Mouse (Mus musculus) intestine, embryonic 15.5 days (tissue): Measurements from ENCODE around the gene Kcnd3. TPM values are rescaled to one million over a fixed set of nuclear protein-coding genes. Genes with fewer than 3 reads are reported as not detected.

Source experiments
- ATAC-seq: fragments of 200-750 bp; cut with Nextera tagmentation; 2 replicates; pipeline ENCODE4 v1.8.0; 2017; ENCODE audit warnings: moderate TSS enrichment, moderate library complexity
- H3K27ac ChIP-seq: fragments of 300-500 bp; sonication (generic); 2 replicates; pipeline ENCODE4 v1.5.1; 2015; ENCODE audit warnings: mild to moderate bottlenecking, inconsistent platforms
- H3K27me3 ChIP-seq: fragments of 300-500 bp; sonication (generic); replicated peaks from 2 replicates; pipeline ENCODE4 v1.6.1; 2015; ENCODE audit warnings: inconsistent platforms
- H3K36me3 ChIP-seq: fragments of 300-500 bp; sonication (generic); 2 replicates; pipeline ENCODE4 v1.6.1; 2015; ENCODE audit warnings: inconsistent platforms
- H3K4me1 ChIP-seq: fragments of 300-500 bp; sonication (generic); replicated peaks from 2 replicates; pipeline ENCODE4 v1.6.1; 2015; ENCODE audit warnings: inconsistent platforms
- H3K4me2 ChIP-seq: fragments of 300-500 bp; sonication (generic); replicated peaks from 2 replicates; pipeline ENCODE4 v1.6.1; 2015; ENCODE audit warnings: mild to moderate bottlenecking, inconsistent platforms
- H3K4me3 ChIP-seq: fragments of 300-500 bp; sonication (generic); replicated peaks from 2 replicates; pipeline ENCODE4 v1.5.1; 2015; ENCODE audit warnings: inconsistent platforms
- H3K9ac ChIP-seq: fragments of 300-500 bp; sonication (generic); 2 replicates; pipeline ENCODE4 v1.6.1; 2015; ENCODE audit warnings: inconsistent platforms
- H3K9me3 ChIP-seq: fragments of 300-500 bp; sonication (generic); 2 replicates; pipeline ENCODE4 v1.6.1; 2016; ENCODE audit warnings: inconsistent platforms
- WGBS: fragments of 180-500 bp; shearing (Covaris S2); methylation state at CpG from one replicate; pipeline ENCODE4 v1.1.7; 2015; 5-methylcytosine and 5-hydroxymethylcytosine counted together
- polyA plus RNA-seq: library from polyadenylated mRNA; unstranded; fragments of >200 nt; fragmentation: Nextera tagmentation; extraction: Ambion mirVana; gene quantifications from 2 replicates; pipeline ENCODE4 v1.2.1, GENCODE M21; 2015

Kcnd3 gene
- 4.3 and 4.5 TPM in 2 replicates for polyA plus RNA-seq

- Histone ChIP-seq H3K27me3 (peaks cover 47% of the 10 kb centered on the region), H3K9ac (peak within 1 kb of the TSS; percentile 64), H3K4me1 (peaks cover 22% of the 10 kb centered on the region), H3K4me3 (peak within 1 kb of the TSS; percentile 59), H3K9me3 (no peaks in the 10 kb centered on the region), H3K4me2 (peak within 1 kb of the TSS; percentile 99), H3K27ac (peak within 1 kb of the TSS; percentile 66), H3K36me3 (no peaks in the 10 kb centered on the region)
- under 1% methylated on average over 62 of the region's 98 CpGs for WGBS
- peak; percentile 76 for ATAC-seq
Observed at GRCm38 (mm10) chr3:105451627-105452555, at the start of gene Kcnd3. Gene Kcnd3, plus strand, starts transcription at chr3:105452330.

- WGBS: 48% methylated on average over 5 of the region's 5 CpGs
- ATAC-seq: no peak
Observed at GRCm38 (mm10) chr3:105402676-105403075, 49.5 kb upstream of the Kcnd3 start.

DNA sequence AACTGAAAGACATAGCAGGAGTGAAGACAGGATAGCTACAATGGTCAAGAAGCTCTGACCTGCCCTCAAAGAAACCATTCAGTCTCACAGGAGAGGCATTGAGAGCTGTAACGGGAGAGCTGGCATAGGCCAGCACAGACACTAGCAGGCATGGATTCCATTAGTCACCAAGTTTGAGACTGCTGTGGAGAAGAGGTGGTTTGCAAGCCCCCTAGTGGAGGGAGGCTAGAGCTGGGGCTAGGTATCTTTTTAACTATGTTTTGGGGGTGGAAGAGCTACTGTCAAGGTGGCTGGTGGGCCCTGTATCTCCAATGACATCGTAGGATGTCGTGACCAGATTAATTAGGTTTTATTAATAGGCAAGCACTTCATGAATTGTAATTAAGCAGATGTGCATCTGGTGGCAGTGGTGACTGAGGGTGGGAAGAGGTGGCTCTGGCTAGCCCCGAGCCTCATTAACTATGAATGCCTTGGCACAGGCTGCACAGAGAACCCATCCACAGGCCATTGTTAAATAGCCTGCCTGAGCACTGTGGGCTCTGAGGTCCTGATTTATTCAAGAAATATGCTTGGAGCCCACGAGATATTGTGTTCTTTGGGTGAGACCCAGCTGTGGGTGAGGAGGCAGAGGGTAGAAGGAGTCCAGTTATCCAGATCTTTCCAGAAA lies 48.6 kb upstream of the Kcnd3 start:
- H3K9me3 ChIP-seq: no peaks in the 10 kb centered on the region

More at GRCm38 (mm10) chr3:105402676-105403075, 49.5 kb upstream of the Kcnd3 start:
- no peak overlapping the region for H3K4me3 ChIP-seq
- no peaks in the 10 kb centered on the region for H3K36me3 ChIP-seq
- no peak overlapping the region for H3K9ac ChIP-seq
- no peaks in the 10 kb centered on the region for H3K27me3 ChIP-seq
- H3K4me2 ChIP-seq: no peak overlapping the region
- H3K27ac ChIP-seq: no peak overlapping the region
- H3K4me1 ChIP-seq: peaks cover 5% of the 10 kb centered on the region; the same call in 1 of the 2 replicates
- H3K9me3 ChIP-seq: no peaks in the 10 kb centered on the region

DNA sequence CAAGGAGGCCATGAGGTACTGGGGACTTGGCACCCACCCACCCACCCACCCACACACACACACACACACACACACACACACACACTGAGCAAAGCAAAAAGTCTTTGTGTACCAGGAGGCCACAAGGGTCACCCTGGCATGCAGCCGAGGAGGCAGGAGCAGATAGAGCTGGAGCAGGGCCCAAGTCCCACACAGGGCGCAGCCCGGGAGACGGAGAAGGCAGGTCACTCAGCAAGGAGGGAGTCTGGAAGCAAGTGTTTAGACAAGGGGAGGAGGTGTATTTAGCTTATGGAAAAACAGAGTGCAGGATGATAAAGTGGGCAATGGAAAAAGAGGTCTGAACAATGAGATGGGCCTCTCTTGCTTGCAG lies 48.1 kb upstream of the Kcnd3 start:
- Histone ChIP-seq H3K4me1 (peaks cover 5% of the 10 kb centered on the region; the same call in 1 of the 2 replicates), H3K4me2 (no peak overlapping the region), H3K27ac (peak overlapping the region; percentile 44; the same call in 1 of the 2 replicates), H3K9me3 (no peaks in the 10 kb centered on the region), H3K9ac (no peak overlapping the region), H3K4me3 (no peak overlapping the region), H3K27me3 (no peaks in the 10 kb centered on the region), H3K36me3 (no peaks in the 10 kb centered on the region)
- 32% methylated on average over 4 of the region's 4 CpGs for WGBS
- peak; percentile 72 for ATAC-seq

More for the DNA sequence above, 48.6 kb upstream of the Kcnd3 start:
- Histone ChIP-seq H3K4me2 (no peak overlapping the region), H3K4me1 (peaks cover 5% of the 10 kb centered on the region; the same call in 1 of the 2 replicates), H3K4me3 (no peak overlapping the region), H3K27me3 (no peaks in the 10 kb centered on the region), H3K27ac (peak overlapping the region; percentile 44; the same call in 1 of the 2 replicates), H3K36me3 (no peaks in the 10 kb centered on the region), H3K9ac (no peak overlapping the region)
- ATAC-seq: peak; percentile 42; the same call in 1 of the 2 replicates
- WGBS: 59% methylated on average over 5 of the region's 5 CpGs

- peaks cover 5% of the 10 kb centered on the region; the same call in 1 of the 2 replicates for H3K4me1 ChIP-seq
- WGBS: 64% methylated on average over 7 of the region's 7 CpGs
- no peaks in the 10 kb centered on the region for H3K36me3 ChIP-seq
- no peak overlapping the region for H3K9ac ChIP-seq
- no peaks in the 10 kb centered on the region for H3K27me3 ChIP-seq
- H3K4me3 ChIP-seq: no peak overlapping the region
- peak overlapping the region; percentile 71 for H3K27ac ChIP-seq
- ATAC-seq: no peak
- no peaks in the 10 kb centered on the region for H3K9me3 ChIP-seq
- 0 out of 2 replicates have a peak overlapping the region, but pooled peaks have one; percentile 6 for H3K4me2 ChIP-seq
Observed at GRCm38 (mm10) chr3:105405516-105405915, 46.6 kb upstream of the Kcnd3 start.

GRCm38 (mm10) chr3:105406036-105406435 lies 46.1 kb upstream of the Kcnd3 start:
- no peak overlapping the region for H3K4me3 ChIP-seq
- peak; percentile 62 for ATAC-seq

DNA sequence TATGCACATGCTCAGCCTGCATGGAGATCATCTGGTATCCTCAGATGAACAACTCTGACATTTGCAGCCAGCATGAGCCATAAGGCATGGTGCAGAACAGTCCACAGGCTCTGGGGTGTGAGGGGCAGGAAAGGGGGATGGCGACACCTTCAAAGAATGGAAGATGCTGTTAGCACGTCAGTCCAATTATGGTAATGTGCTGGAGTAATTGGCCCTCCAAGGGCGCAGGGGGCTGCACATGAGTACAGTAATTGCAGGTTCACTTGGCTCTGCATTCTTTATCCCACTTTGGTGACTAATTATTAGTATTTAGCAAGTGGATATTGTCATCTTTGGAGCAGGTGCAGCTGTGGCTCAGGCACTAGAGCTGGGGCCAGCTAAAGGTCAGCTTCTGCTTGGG lies 43.9 kb upstream of the Kcnd3 start:
- Histone ChIP-seq H3K4me2 (no peak overlapping the region), H3K4me1 (peaks cover 5% of the 10 kb centered on the region; the same call in 1 of the 2 replicates), H3K36me3 (no peaks in the 10 kb centered on the region), H3K9ac (no peak overlapping the region), H3K9me3 (no peaks in the 10 kb centered on the region), H3K27ac (no peak overlapping the region), H3K4me3 (no peak overlapping the region), H3K27me3 (no peaks in the 10 kb centered on the region)
- WGBS: 79% methylated on average over 3 of the region's 3 CpGs
- no peak for ATAC-seq

More at GRCm38 (mm10) chr3:105406036-105406435, 46.1 kb upstream of the Kcnd3 start:
- Histone ChIP-seq H3K9ac (no peak overlapping the region), H3K27me3 (no peaks in the 10 kb centered on the region), H3K36me3 (no peaks in the 10 kb centered on the region), H3K4me2 (0 out of 2 replicates have a peak overlapping the region, but pooled peaks have one; percentile 6), H3K27ac (peak overlapping the region; percentile 71), H3K4me1 (peaks cover 5% of the 10 kb centered on the region; the same call in 1 of the 2 replicates), H3K9me3 (no peaks in the 10 kb centered on the region)
- WGBS: 37% methylated on average over 7 of the region's 7 CpGs

- H3K4me2 ChIP-seq: no peak overlapping the region
- no peak overlapping the region for H3K4me3 ChIP-seq
- ATAC-seq: no peak
- H3K9ac ChIP-seq: no peak overlapping the region
- no peak overlapping the region for H3K27ac ChIP-seq
- H3K4me1 ChIP-seq: no peaks in the 10 kb centered on the region; the same call in 1 of the 2 replicates
- 93% methylated on average over 5 of the region's 5 CpGs for WGBS
- H3K27me3 ChIP-seq: no peaks in the 10 kb centered on the region
- H3K36me3 ChIP-seq: no peaks in the 10 kb centered on the region
- no peaks in the 10 kb centered on the region for H3K9me3 ChIP-seq
Observed at GRCm38 (mm10) chr3:105410810-105411209, 41.3 kb upstream of the Kcnd3 start.

DNA sequence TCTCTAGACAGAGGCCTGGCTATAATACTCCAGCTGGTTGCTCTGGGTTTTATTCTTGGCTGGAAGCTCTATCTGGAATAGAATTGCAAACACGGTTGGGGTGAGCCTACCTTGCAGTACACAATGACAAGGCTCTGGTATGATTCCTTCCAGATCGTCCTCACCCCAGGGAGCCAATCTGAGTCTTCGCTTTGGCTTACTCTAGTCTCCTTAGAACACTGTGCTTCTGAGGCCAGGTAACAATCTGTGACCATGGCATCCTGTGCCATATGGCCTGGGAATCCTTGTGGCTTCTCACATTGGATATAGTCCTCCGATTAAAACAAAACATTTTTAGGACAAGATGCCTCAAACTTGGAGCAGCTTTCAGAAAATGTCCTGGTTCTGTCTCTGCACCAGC lies 40.4 kb upstream of the Kcnd3 start:
- 79% methylated on average over 4 of the region's 4 CpGs for WGBS
- Histone ChIP-seq H3K9ac (no peak overlapping the region), H3K4me2 (no peak overlapping the region), H3K4me3 (no peak overlapping the region), H3K27ac (no peak overlapping the region), H3K36me3 (no peaks in the 10 kb centered on the region), H3K9me3 (no peaks in the 10 kb centered on the region), H3K4me1 (no peaks in the 10 kb centered on the region; the same call in 1 of the 2 replicates), H3K27me3 (no peaks in the 10 kb centered on the region)
- no peak for ATAC-seq

GRCm38 (mm10) chr3:105412229-105412628 lies 39.9 kb upstream of the Kcnd3 start:
- H3K27ac ChIP-seq: no peak overlapping the region
- 75% methylated on average over 2 of the region's 2 CpGs for WGBS
- no peak for ATAC-seq

GRCm38 (mm10) chr3:105412681-105413080 lies 39.4 kb upstream of the Kcnd3 start:
- Histone ChIP-seq H3K27ac (no peak overlapping the region), H3K4me1 (no peaks in the 10 kb centered on the region), H3K4me3 (no peak overlapping the region), H3K9ac (no peak overlapping the region), H3K36me3 (no peaks in the 10 kb centered on the region), H3K4me2 (no peak overlapping the region), H3K27me3 (no peaks in the 10 kb centered on the region), H3K9me3 (no peaks in the 10 kb centered on the region)
- no peak for ATAC-seq

More at GRCm38 (mm10) chr3:105412229-105412628, 39.9 kb upstream of the Kcnd3 start:
- Histone ChIP-seq H3K9ac (no peak overlapping the region), H3K27me3 (no peaks in the 10 kb centered on the region), H3K4me2 (no peak overlapping the region), H3K4me3 (no peak overlapping the region), H3K4me1 (no peaks in the 10 kb centered on the region; the same call in 1 of the 2 replicates), H3K36me3 (no peaks in the 10 kb centered on the region), H3K9me3 (no peaks in the 10 kb centered on the region)

- ATAC-seq: no peak
- 88% methylated on average over 1 of the region's 1 CpGs for WGBS
- no peaks in the 10 kb centered on the region for H3K36me3 ChIP-seq
- H3K4me3 ChIP-seq: no peak overlapping the region
- no peak overlapping the region for H3K4me2 ChIP-seq
- H3K27ac ChIP-seq: no peak overlapping the region
- H3K9me3 ChIP-seq: no peaks in the 10 kb centered on the region
- H3K4me1 ChIP-seq: no peaks in the 10 kb centered on the region
- no peaks in the 10 kb centered on the region for H3K27me3 ChIP-seq
- no peak overlapping the region for H3K9ac ChIP-seq
Observed at GRCm38 (mm10) chr3:105418441-105418840, 33.7 kb upstream of the Kcnd3 start.
